Mouse (Mus musculus): Measurements from ENCODE around the gene Mettl7a3. TPM values are rescaled to one million over a fixed set of nuclear protein-coding genes. Genes with fewer than 3 reads are reported as not detected.
A peak's percentile ranks its signal among the peaks of the same experiment; 100 is the strongest.
"Not testable (repeated sequence)": the region's sequence is repeated elsewhere in the genome, so short reads cannot be mapped to it uniquely, and the experiment has no call there.

Gene Mettl7a3
- total RNA-seq (2021) = under 1 TPM in 1 of 2 experiments, not detected in 1; 0.66 TPM
- long read RNA-seq, experiment 1 = 0 reads
- long read RNA-seq, experiment 2 = 0 reads

- no peak for TF ChIP-seq CTCF (IDR thresholded peaks at IDR 0.05)
- Histone ChIP-seq H3K27ac (no peak within 1 kb of the TSS), H3K4me3 (no peak within 1 kb of the TSS)
- DNase-seq (ENCODE audit: extremely low spot score in 1 of 2, low spot score in 2 of 2) = no peak
- intact Hi-C loops (cut with DNase I) = no loop called here
Observed at GRCm38 (mm10) chr15:100334629-100335028, at the start of gene Mettl7a3. Mettl7a3 (plus strand) TSS chr15:100334929.

DNA sequence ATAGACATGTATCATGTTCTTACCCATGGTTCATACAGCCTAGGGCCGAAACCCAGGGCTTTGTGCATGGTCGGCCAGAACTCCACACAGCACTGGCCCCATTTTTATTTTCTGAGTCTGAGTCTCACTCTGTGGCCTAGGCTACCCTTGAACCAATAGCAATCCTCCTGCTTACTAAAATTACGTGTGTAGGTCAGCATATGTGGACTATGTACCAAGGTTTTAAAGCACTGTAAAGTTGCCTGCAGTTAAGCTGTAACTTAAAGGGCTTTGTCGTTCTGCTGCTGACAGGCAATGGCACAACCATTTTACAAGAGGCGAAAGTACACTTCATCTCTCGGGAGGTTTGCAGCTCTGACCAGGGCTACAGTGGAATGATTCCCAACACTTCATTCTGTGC is 45.7 kb upstream of the Mettl7a3 start:
- DNase-seq (ENCODE audit: extremely low spot score in 1 of 2, low spot score in 2 of 2) = no peak
- Histone ChIP-seq H3K27ac (no peak overlapping the region), H3K4me3 (no peak overlapping the region)
- TF ChIP-seq CTCF (IDR thresholded peaks at IDR 0.05) = no peak
- intact Hi-C loops (cut with DNase I) = no loop called here

GRCm38 (mm10) chr15:100290858-100291257 is 43.9 kb upstream of the Mettl7a3 start:
- intact Hi-C loops (cut with DNase I) = no loop called here
- Histone ChIP-seq H3K4me3 (no peak overlapping the region), H3K27ac (peak overlapping the region; percentile 47; the same call in 1 of the 2 replicates)
- no peak for TF ChIP-seq CTCF (IDR thresholded peaks at IDR 0.05)
- DNase-seq (ENCODE audit: extremely low spot score in 1 of 2, low spot score in 2 of 2) = no peak

- no peak for DNase-seq (ENCODE audit: extremely low spot score in 1 of 2, low spot score in 2 of 2)
- intact Hi-C loops (cut with DNase I) = no loop called here
- Histone ChIP-seq H3K27ac (no peak overlapping the region), H3K4me3 (no peak overlapping the region)
- no peak for TF ChIP-seq CTCF (IDR thresholded peaks at IDR 0.05)
Observed at GRCm38 (mm10) chr15:100292326-100292725, 42.4 kb upstream of the Mettl7a3 start.

GRCm38 (mm10) chr15:100297856-100298255 is 36.9 kb upstream of the Mettl7a3 start:
- no peak for DNase-seq (ENCODE audit: extremely low spot score in 1 of 2, low spot score in 2 of 2)
- TF ChIP-seq CTCF (IDR thresholded peaks at IDR 0.05) = no peak
- no peak overlapping the region for H3K27ac ChIP-seq
- H3K4me3 ChIP-seq = no peak overlapping the region
- intact Hi-C loops (cut with DNase I) = no loop called here

DNA sequence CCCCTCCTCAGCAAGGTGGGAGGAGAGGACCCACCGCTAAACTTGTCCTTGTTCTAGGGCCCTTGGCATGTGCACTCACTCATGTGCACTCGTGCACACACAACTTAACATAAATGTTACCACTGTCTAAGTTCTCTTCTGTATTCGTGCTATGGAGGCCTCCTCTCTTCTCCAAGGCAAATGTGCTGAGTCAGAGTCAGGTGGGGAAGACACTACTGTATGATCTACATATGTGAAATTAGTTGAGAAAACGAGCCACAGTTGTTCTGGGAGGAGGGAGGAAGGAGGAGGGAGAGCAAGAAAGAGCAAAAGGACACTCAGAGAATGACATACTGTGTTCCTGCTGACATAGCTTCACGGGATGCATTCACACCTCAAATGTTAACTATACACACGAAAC is 34.2 kb upstream of the Mettl7a3 start:
- intact Hi-C loops (cut with DNase I) = loop anchor here (5.0 kb wide), 2 partner anchors 63 to 317 kb away; partner anchors contain the start of gene Dazap2
- no peak for TF ChIP-seq CTCF (IDR thresholded peaks at IDR 0.05)
- no peak overlapping the region for H3K4me3 ChIP-seq
- no peak overlapping the region for H3K27ac ChIP-seq
- no peak for DNase-seq (ENCODE audit: extremely low spot score in 1 of 2, low spot score in 2 of 2)

DNA sequence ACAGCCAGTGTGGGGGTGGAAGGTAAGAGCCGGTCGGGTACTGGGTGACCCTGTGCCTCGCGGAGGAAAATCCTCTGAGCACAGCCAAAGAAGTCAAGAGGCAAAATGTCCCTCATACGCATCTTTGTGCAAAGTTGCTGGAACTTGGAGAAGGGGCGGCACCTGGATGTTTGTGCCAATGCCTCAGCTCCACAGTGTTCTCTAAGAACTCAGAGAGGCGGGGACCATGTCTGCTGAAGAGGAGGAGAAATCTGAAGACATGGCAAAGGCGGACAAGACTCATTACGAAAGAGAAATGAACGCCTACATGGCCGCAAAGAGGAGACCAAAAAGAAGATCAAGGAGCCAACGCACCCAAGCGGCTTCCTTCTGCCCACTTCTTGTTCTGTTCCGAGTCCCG is 33.2 kb upstream of the Mettl7a3 start:
- intact Hi-C loops (cut with DNase I) = loop anchor here (5.0 kb wide), 2 partner anchors 64 to 316 kb away; partner anchors contain the start of gene Dazap2
- Histone ChIP-seq H3K27ac (no peak overlapping the region), H3K4me3 (no peak overlapping the region)
- TF ChIP-seq CTCF (IDR thresholded peaks at IDR 0.05) = no peak
- DNase-seq (ENCODE audit: extremely low spot score in 1 of 2, low spot score in 2 of 2) = no peak

DNA sequence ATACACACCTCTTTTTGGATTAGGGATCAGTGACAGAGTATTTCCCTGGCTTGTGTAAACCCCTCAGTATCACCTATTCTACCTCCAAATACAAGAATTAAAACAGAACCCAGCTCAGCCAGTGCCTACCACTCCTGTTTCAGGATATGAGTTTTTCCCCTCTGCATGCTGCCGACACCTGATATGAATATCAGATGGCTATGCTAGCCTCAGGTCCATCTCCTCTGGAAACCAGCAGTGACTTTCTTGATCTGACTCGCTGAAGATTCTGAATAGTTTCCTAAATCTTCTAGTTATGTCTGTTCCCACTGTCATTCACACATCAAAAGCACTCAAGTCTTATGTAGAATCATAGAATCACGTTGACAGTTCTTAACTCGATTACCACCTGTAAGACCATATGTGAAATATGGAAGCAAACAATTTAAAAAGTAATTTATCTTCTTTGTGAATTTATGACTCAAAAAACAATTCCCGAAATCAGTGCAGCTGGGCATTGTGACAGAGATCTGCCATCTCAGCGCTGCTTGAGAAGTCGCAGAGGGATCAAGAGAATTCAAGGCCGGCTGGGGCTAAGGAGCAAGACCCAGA is 31.2 kb upstream of the Mettl7a3 start:
- no peak for DNase-seq (ENCODE audit: extremely low spot score in 1 of 2, low spot score in 2 of 2)
- H3K27ac ChIP-seq = peak overlapping the region; percentile 98

GRCm38 (mm10) chr15:100304019-100304991 is 30.4 kb upstream of the Mettl7a3 start, which contains the start of gene Mettl7a1:
Mettl7a1 (plus strand) TSS chr15:100304140.
- peak within 1 kb of the TSS; percentile 60 for H3K4me3 ChIP-seq
- no peak for TF ChIP-seq CTCF (IDR thresholded peaks at IDR 0.05)
- peak; percentile 82 to 87 for DNase-seq (ENCODE audit: extremely low spot score in 1 of 2, low spot score in 2 of 2)
- peak within 1 kb of the TSS; percentile 98 for H3K27ac ChIP-seq
- intact Hi-C loops (cut with DNase I) = loop anchor here (5.0 kb wide), 2 partner anchors 67 to 313 kb away; partner anchors contain the start of gene Dazap2

More for the DNA sequence above, 31.2 kb upstream of the Mettl7a3 start:
- intact Hi-C loops (cut with DNase I) = loop anchor here (5.0 kb wide), 2 partner anchors 66 to 314 kb away; partner anchors contain the start of gene Dazap2
- H3K4me3 ChIP-seq = peak overlapping the region; percentile 56
- TF ChIP-seq CTCF (IDR thresholded peaks at IDR 0.05) = no peak

- intact Hi-C loops (cut with DNase I) = no loop called here
- no peak overlapping the region for H3K27ac ChIP-seq
- no peak for DNase-seq (ENCODE audit: extremely low spot score in 1 of 2, low spot score in 2 of 2)
- TF ChIP-seq CTCF (IDR thresholded peaks at IDR 0.05) = no peak
- H3K4me3 ChIP-seq = peak overlapping the region; percentile 60
Observed at GRCm38 (mm10) chr15:100306201-100306600, 28.5 kb upstream of the Mettl7a3 start.

DNA sequence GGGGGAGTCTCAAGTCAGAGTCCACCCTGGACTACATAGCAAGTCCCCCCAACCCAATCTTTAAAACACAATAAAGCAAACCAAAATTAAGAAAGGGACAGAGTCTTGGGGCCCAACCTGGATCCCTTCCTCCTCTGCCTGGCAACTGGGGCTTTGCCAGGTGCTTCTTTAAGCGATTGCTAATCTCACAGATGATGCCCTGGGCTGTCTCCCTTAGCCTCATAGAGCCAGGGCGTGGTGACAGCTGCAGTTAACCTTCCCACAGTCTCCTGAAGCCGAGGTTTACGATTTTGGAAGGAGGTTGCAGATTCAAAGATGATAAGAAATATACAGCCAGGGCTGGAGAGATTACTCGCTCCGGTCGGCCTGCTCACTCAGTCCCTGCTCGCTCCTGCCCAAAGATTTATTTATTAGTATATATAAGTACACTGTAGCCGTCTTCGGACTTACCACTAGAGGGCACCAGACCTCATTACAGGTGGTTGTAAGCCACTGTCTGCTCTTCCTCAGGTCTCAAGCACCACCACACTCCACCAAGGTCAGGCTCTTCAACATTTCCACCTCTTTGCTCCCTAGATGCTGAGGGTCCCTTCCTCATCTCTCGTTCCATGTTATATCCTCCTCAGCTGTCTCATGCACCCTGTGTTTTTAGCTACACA is 27.2 kb upstream of the Mettl7a3 start:
- H3K4me3 ChIP-seq; H3K27ac ChIP-seq; intact Hi-C loops (cut with DNase I); DNase-seq (ENCODE audit: extremely low spot score in 1 of 2, low spot score in 2 of 2): not testable (repeated sequence)
- TF ChIP-seq CTCF (IDR thresholded peaks at IDR 0.05) = peak; percentile 50
